Mouse (Mus musculus) heart, embryonic 15.5 days (tissue): Measurements from ENCODE around the gene Gucy2g. TPM values are rescaled to one million over a fixed set of nuclear protein-coding genes. Genes with fewer than 3 reads are reported as not detected.
"Not testable (repeated sequence)": the region's sequence is repeated elsewhere in the genome, so short reads cannot be mapped to it uniquely, and the experiment has no call there.

ENCODE experiments used
- ATAC-seq: fragments of 200-750 bp; cut with Nextera tagmentation; replicated peaks from 2 replicates; pipeline ENCODE4 v1.8.0; 2017; ENCODE audit warnings: low read depth, moderate TSS enrichment; ENCODE audit not compliant: insufficient number of reproducible peaks, insufficient read depth, low FRiP score
- H3K27ac ChIP-seq: fragments of 300-500 bp; sonication (generic); 2 replicates; pipeline ENCODE4 v1.5.1; 2015; ENCODE audit warnings: mild to moderate bottlenecking, inconsistent platforms
- H3K27me3 ChIP-seq: fragments of 300-500 bp; sonication (generic); 2 replicates; pipeline ENCODE4 v1.6.1; 2015; ENCODE audit warnings: inconsistent platforms
- H3K36me3 ChIP-seq: fragments of 300-500 bp; sonication (generic); 2 replicates; pipeline ENCODE4 v1.6.1; 2015; ENCODE audit warnings: mild to moderate bottlenecking, inconsistent platforms
- H3K4me1 ChIP-seq: fragments of 300-500 bp; sonication (generic); replicated peaks from 2 replicates; pipeline ENCODE4 v1.6.1; 2015; ENCODE audit warnings: inconsistent platforms
- H3K4me2 ChIP-seq: fragments of 300-500 bp; sonication (generic); 2 replicates; pipeline ENCODE4 v1.6.1; 2015; ENCODE audit warnings: inconsistent platforms, mild to moderate bottlenecking, moderate library complexity
- H3K4me3 ChIP-seq: fragments of 300-500 bp; sonication (generic); 2 replicates; pipeline ENCODE4 v1.5.1; 2015; ENCODE audit warnings: mild to moderate bottlenecking, inconsistent platforms
- H3K9ac ChIP-seq: fragments of 300-500 bp; sonication (generic); 2 replicates; pipeline ENCODE4 v1.6.1; 2015; ENCODE audit warnings: mild to moderate bottlenecking, inconsistent platforms
- H3K9me3 ChIP-seq: fragments of 300-500 bp; sonication (generic); replicated peaks from 2 replicates; pipeline ENCODE4 v1.6.1; 2016; ENCODE audit warnings: inconsistent platforms
- WGBS: fragments of 180-500 bp; shearing (Covaris S2); methylation state at CpG from one replicate; pipeline ENCODE4 v1.1.7; 2015; ENCODE audit warnings: mixed read lengths; 5-methylcytosine and 5-hydroxymethylcytosine counted together
- polyA plus RNA-seq: library from polyadenylated mRNA; unstranded; fragments of >200 nt; fragmentation: Nextera tagmentation; extraction: Ambion mirVana; gene quantifications from 2 replicates; pipeline ENCODE4 v1.2.1, GENCODE M21; 2015

Gene Gucy2g
- polyA plus RNA-seq, 1 experiment from 2014 or later: not detected

DNA sequence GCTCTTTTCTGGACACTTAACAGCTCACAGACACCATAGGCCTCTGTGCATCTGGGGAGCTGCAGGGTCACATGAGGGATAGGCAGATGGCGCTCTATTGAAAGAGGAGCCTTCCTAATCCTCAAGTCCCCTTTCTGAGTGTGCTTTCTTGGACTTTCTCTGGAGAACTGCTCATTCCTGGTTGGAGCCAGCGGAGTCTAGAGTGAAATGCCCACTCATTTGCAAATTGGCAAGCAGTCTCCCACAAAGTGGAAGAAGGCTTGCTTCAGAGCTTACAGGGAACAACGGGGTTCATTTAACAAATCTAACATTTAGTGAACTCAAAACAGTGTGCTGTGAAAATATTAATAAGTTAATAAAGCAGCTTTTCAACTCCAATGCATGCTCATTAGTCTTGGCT, 63.9 kb downstream of the Gucy2g start:
- WGBS: 84% methylated on average over 3 of the region's 3 CpGs
- no peaks in the 10 kb centered on the region for H3K36me3 ChIP-seq
- H3K27me3 ChIP-seq: no peaks in the 10 kb centered on the region
- H3K4me1 ChIP-seq: no peaks in the 10 kb centered on the region
- H3K9ac ChIP-seq: no peak overlapping the region
- no peak overlapping the region for H3K4me3 ChIP-seq
- no peaks in the 10 kb centered on the region for H3K9me3 ChIP-seq
- no peak overlapping the region for H3K4me2 ChIP-seq
- H3K27ac ChIP-seq: no peak overlapping the region
- ATAC-seq: no peak

DNA sequence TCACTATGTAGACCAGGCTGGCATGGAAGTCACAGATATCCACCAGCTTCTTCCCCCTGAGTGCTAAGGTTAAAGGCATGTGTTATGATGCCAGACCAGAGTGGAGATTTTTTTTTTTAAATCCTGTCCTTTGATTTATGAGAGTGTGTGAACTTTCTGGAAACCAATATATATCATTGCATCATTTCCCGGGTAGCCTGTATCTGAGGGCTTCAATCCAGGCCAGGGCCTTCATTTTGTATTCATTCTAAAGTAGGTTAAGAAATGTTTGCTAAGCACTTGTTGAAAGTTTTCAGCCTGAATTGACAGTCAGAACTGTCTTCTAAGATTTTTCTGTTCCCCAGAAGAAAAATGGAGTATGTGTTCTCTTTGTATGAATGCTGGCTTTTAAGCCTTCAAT, 69.5 kb downstream of the Gucy2g start:
- Histone ChIP-seq H3K9me3 (no peaks in the 10 kb centered on the region), H3K4me3 (no peak overlapping the region), H3K4me2 (no peak overlapping the region), H3K4me1 (no peaks in the 10 kb centered on the region), H3K27ac (no peak overlapping the region), H3K36me3 (no peaks in the 10 kb centered on the region), H3K9ac (no peak overlapping the region), H3K27me3 (no peaks in the 10 kb centered on the region)
- 63% methylated on average over 1 of the region's 1 CpGs for WGBS
- no peak for ATAC-seq

DNA sequence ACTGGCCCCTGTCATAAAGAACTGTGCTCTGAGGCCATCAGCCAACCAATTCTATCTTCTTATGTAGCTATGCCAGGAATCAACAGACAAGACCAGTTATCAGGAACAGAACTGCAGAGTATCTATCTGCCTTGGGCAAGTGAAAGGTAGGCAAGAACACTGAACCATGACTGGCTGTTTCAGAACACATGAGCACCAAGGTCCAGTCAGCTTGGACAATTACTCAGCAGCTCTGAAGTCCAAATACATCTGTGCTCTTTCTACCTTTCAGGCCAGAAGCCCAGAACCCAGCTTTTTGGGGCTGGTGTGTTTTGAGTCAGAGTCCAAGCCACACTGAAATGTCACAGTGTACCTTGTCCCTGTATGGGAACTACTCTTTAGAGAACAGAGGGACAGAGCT, 70.6 kb downstream of the Gucy2g start:
- Histone ChIP-seq H3K4me2 (no peak overlapping the region), H3K27me3 (no peaks in the 10 kb centered on the region), H3K27ac (no peak overlapping the region), H3K36me3 (no peaks in the 10 kb centered on the region), H3K9ac (no peak overlapping the region), H3K4me3 (no peak overlapping the region), H3K4me1 (no peaks in the 10 kb centered on the region), H3K9me3 (no peaks in the 10 kb centered on the region)
- ATAC-seq: no peak

DNA sequence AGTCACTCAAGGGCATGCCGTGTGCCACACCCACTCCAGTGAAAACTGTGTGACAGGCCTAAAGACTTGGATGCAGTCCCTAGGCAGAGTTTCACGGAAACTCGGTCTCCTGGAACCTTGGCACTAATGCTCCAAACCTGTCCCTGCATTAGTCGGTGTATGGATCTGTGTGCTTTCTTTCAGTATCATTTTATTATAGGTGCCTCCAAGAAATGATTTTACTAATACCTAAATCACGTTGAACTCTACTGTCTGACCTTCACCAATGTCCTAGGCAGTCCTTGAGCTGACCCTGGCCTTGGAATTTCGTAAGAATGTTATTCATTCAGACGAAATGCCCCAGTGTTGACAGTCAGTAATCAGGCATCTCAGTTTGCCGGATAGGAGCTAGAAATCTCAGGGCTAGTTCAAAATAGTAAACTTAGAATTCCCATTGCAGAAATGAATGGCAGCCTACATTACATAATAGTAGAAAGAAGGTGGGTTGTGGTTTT, 71.8 kb downstream of the Gucy2g start:
- not testable (repeated sequence) for H3K4me1 ChIP-seq, H3K9ac ChIP-seq, H3K9me3 ChIP-seq, H3K36me3 ChIP-seq, H3K4me3 ChIP-seq, ATAC-seq, H3K4me2 ChIP-seq, H3K27me3 ChIP-seq, H3K27ac ChIP-seq
- WGBS: 78% methylated on average over 8 of the region's 8 CpGs

DNA sequence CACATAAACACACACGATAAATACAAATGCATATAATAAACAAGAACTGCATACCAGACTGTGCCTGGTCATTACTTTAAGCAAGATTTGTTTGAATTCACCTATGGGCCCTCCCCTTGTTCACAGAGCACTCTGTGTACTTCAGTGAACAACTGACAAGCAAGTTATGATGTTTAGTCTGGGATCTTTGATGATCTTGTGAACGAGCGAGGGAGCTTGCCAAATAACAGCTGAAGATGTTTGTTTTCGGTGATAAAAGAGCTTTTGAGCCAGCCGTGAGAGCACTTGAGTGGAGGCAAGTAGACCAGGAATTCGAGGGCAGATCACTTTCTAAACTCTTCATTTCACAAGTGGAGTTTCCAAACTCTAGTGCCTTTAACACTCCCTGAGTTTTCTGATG, 72.7 kb downstream of the Gucy2g start:
- no peak overlapping the region for H3K4me2 ChIP-seq
- H3K4me3 ChIP-seq: no peak overlapping the region
- ATAC-seq: no peak
- H3K9ac ChIP-seq: no peak overlapping the region
- H3K36me3 ChIP-seq: no peaks in the 10 kb centered on the region
- WGBS: 62% methylated on average over 6 of the region's 6 CpGs
- H3K27ac ChIP-seq: no peak overlapping the region
- H3K27me3 ChIP-seq: no peaks in the 10 kb centered on the region
- H3K4me1 ChIP-seq: no peaks in the 10 kb centered on the region
- H3K9me3 ChIP-seq: no peaks in the 10 kb centered on the region

DNA sequence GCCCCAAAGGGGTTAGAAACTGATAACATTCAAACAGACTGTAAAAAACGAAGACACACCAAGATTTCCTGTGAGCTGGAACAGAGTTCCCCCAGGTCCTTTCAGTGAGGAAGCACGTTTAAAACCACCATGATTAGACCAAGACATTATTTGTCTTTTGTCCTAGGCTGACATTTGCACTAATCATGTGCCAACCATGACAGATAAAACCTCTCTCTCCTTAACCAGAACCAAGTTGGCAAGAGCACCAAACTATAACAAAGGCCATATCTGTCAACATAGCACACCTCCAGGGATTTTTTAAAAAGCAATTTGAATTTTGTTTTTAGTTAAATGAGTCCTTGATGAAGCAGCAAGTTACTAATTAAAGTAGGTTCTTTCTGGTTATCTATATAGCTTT, 73.3 kb downstream of the Gucy2g start:
- 44% methylated on average over 2 of the region's 2 CpGs for WGBS
- Histone ChIP-seq H3K9ac (no peak overlapping the region), H3K4me2 (no peak overlapping the region), H3K4me3 (no peak overlapping the region), H3K27ac (no peak overlapping the region), H3K36me3 (no peaks in the 10 kb centered on the region), H3K27me3 (no peaks in the 10 kb centered on the region), H3K9me3 (no peaks in the 10 kb centered on the region), H3K4me1 (no peaks in the 10 kb centered on the region)
- ATAC-seq: no peak

DNA sequence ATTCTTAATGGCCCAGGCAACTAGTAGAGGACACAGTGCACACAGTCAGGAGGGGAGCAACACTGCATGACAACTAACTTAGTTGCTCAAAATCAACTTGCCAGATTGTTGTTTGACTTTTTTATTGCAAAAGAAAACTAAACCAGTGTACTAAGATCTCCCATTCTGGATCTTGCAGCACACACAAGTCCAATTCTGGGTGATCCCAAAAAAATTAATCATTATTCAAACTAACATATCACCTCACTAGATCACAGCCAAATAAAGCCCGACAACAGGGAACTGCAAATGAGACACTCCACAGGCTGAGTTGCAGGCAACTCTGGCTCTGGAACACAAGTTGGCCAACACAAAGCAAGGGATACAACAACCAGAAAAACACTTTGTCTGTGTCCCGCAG, 74.3 kb downstream of the Gucy2g start:
- Histone ChIP-seq H3K4me2 (no peak overlapping the region), H3K4me1 (no peaks in the 10 kb centered on the region), H3K27me3 (no peaks in the 10 kb centered on the region), H3K36me3 (no peaks in the 10 kb centered on the region), H3K27ac (no peak overlapping the region), H3K9me3 (no peaks in the 10 kb centered on the region), H3K4me3 (no peak overlapping the region), H3K9ac (no peak overlapping the region)
- WGBS: 88% methylated on average over 2 of the region's 2 CpGs
- ATAC-seq: no peak

DNA sequence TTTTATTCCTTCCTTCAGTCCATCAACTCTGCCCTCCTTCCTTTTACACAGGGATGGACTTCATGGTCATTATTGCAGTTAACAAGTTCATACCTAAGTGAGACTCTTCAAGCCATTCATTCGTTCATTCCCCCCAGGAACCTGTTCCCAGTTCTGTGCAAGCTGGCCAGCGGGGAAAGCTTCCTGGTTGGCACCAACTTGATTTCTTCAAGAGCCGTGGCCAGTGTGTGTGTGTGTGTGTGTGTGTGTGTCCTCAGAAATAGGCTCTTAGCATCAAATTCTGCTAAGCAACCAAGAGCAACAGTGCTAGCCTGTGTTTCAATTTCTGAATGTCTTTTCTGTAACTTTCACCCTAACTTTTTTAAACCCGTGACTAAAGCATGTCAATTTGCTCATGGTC, 75.1 kb downstream of the Gucy2g start:
- no peak overlapping the region for H3K9ac ChIP-seq
- H3K4me3 ChIP-seq: no peak overlapping the region
- H3K36me3 ChIP-seq: no peaks in the 10 kb centered on the region
- H3K4me1 ChIP-seq: no peaks in the 10 kb centered on the region
- 73% methylated on average over 4 of the region's 4 CpGs for WGBS
- H3K9me3 ChIP-seq: no peaks in the 10 kb centered on the region
- H3K27ac ChIP-seq: no peak overlapping the region
- ATAC-seq: no peak
- H3K27me3 ChIP-seq: no peaks in the 10 kb centered on the region
- no peak overlapping the region for H3K4me2 ChIP-seq

DNA sequence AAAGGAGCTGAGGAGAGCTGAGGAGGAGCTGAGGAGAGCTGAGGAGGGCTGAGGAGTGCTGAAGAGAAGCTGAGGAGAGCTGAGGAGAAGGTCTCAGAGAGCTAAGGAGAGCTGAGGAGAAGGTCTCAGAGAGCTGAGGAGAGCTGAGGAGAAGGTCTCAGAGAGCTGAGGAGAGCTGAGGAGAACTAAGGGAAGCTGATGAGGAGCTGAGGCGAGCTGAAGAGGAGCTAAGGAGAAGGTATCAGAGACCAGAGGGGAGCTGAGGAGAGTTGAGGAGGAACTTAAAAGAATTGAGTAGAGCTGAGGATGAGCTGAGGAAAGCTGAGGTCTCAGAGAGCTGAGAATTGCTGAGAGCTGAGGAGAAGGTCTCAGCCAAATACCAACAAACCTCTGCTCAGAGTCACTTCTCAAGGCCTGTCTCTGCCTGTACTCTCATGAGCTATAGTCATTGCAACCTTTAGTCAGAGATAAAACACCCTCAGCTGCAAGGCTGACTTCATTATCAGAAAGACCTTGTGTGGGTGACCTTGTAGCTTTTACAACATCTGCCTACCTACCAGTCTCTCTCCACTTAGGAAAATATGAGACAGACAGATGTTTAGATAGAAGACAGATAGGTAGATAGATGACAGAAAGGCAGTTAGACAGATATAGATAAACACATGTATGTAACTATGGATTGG, 75.7 kb downstream of the Gucy2g start:
- Histone ChIP-seq H3K4me2 (no peak overlapping the region), H3K27me3 (no peaks in the 10 kb centered on the region), H3K4me1 (no peaks in the 10 kb centered on the region), H3K36me3 (no peaks in the 10 kb centered on the region), H3K4me3 (no peak overlapping the region), H3K9me3 (no peaks in the 10 kb centered on the region), H3K27ac (no peak overlapping the region), H3K9ac (no peak overlapping the region)
- no peak for ATAC-seq
- WGBS: 79% methylated on average over 1 of the region's 1 CpGs

DNA sequence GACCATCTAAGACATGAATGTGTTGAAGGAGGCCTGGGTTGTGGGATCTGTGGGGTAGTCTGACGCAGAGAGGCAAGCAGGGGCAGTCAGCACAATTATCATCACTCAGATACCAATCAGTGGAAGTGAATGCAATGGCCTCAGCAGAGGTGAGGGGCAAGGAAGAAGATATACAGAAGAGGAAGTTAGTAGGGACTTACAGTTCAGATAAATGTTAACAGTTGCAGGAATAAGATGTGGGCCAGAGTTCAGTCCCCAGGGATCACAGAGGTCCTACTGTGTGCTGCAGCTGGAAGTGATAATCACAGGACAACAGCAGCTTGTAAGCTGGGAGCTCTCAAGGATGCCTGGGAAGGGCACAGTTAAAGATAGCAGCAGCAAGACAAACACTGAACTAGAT, 76.9 kb downstream of the Gucy2g start:
- ATAC-seq: no peak
- H3K4me1 ChIP-seq: no peaks in the 10 kb centered on the region
- no peaks in the 10 kb centered on the region for H3K36me3 ChIP-seq
- H3K4me3 ChIP-seq: no peak overlapping the region
- no peaks in the 10 kb centered on the region for H3K9me3 ChIP-seq
- 52% methylated on average over 1 of the region's 1 CpGs for WGBS
- H3K27me3 ChIP-seq: no peaks in the 10 kb centered on the region
- H3K9ac ChIP-seq: no peak overlapping the region
- no peak overlapping the region for H3K27ac ChIP-seq
- no peak overlapping the region for H3K4me2 ChIP-seq

DNA sequence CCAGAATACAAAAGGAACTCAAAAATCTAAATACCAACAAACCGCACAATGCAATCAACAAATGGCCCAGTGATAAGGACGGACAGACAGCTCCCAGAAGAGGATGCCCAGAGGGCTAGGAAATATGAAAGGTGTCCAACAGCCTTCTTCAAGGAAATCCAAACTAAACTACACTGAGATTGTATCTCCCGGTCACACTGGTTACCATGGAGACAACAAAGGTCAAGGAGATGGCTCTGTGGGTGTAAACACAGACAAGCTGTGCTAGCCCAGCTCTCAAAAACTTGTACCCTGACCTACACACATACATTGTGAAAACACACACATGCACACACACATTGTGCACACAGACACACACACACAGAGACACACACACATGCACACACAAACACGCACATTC, 78.8 kb downstream of the Gucy2g start:
- H3K4me1 ChIP-seq: no peaks in the 10 kb centered on the region
- ATAC-seq: no peak
- no peaks in the 10 kb centered on the region for H3K36me3 ChIP-seq
- H3K9ac ChIP-seq: no peak overlapping the region
- no peak overlapping the region for H3K4me2 ChIP-seq
- no peak overlapping the region for H3K27ac ChIP-seq
- 72% methylated on average over 4 of the region's 4 CpGs for WGBS
- no peaks in the 10 kb centered on the region for H3K9me3 ChIP-seq
- no peaks in the 10 kb centered on the region for H3K27me3 ChIP-seq
- no peak overlapping the region for H3K4me3 ChIP-seq

DNA sequence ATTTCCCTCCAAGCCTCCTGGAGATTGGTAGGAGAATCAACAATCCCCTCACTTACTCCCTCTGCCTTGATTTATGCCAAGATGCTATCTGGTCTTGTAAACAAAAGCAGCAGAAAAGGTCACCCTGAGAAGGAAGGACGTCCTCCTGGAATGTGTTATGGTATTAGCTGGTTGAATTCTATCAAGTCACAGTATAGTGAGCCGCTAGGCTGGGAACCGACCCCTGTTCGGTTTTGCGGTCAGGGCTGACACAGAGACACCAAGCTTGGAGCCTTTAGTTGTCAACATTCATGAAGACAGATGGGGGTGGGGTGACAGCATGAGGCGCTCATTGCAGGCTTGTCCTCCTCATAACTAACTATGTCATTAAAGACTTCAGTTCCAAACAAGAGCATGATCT, 81.2 kb downstream of the Gucy2g start:
- H3K27ac ChIP-seq: no peak overlapping the region
- 62% methylated on average over 6 of the region's 6 CpGs for WGBS
- no peaks in the 10 kb centered on the region for H3K27me3 ChIP-seq
- no peaks in the 10 kb centered on the region for H3K4me1 ChIP-seq
- H3K4me3 ChIP-seq: no peak overlapping the region
- no peak overlapping the region for H3K4me2 ChIP-seq
- H3K9ac ChIP-seq: no peak overlapping the region
- no peaks in the 10 kb centered on the region for H3K9me3 ChIP-seq
- no peaks in the 10 kb centered on the region for H3K36me3 ChIP-seq
- no peak for ATAC-seq
